Mouse (Mus musculus) forebrain, embryonic 10.5 days (tissue): ENCODE data around the gene Anxa6. TPM values are rescaled to one million over a fixed set of nuclear protein-coding genes. Genes with fewer than 3 reads are reported as not detected.

Experiments used
- DNase-seq: peaks from one replicate; pipeline ENCODE4 v3.0.0-alpha.2; 2017; ENCODE audit warnings: low spot score; ENCODE audit errors: extremely low spot score
- H3K27ac ChIP-seq: fragments of 300-500 bp; sonication (generic); 2 replicates; pipeline ENCODE4 v1.5.1; 2016; ENCODE audit warnings: mild to moderate bottlenecking
- H3K27me3 ChIP-seq: fragments of 300-500 bp; sonication (generic); 2 replicates; pipeline ENCODE4 v1.6.1; 2016; ENCODE audit warnings: mild to moderate bottlenecking; ENCODE audit not compliant: poor library complexity, severe bottlenecking
- H3K36me3 ChIP-seq: fragments of 300-500 bp; sonication (generic); replicated peaks from 2 replicates; pipeline ENCODE4 v1.6.1; 2016; ENCODE audit warnings: mild to moderate bottlenecking, moderate library complexity
- H3K4me1 ChIP-seq: fragments of 300-500 bp; sonication (generic); 2 replicates; pipeline ENCODE4 v1.6.1; 2016
- H3K4me3 ChIP-seq: fragments of 300-500 bp; sonication (generic); 2 replicates; pipeline ENCODE4 v1.5.1; 2016; ENCODE audit warnings: mild to moderate bottlenecking, moderate library complexity
- H3K9me3 ChIP-seq: fragments of 300-500 bp; sonication (generic); 2 replicates; pipeline ENCODE4 v1.6.1; 2016; ENCODE audit warnings: mild to moderate bottlenecking, moderate library complexity
- WGBS: fragments of 180-500 bp; shearing (Covaris S2); methylation state at CpG from one replicate; pipeline ENCODE4 v1.1.7; 2016; 5-methylcytosine and 5-hydroxymethylcytosine counted together
- polyA plus RNA-seq: library from polyadenylated mRNA; unstranded; fragments of >200 nt; fragmentation: Nextera tagmentation; extraction: Ambion mirVana; gene quantifications from 2 replicates; pipeline ENCODE4 v1.2.1, GENCODE M21; 2016

Anxa6 gene
- polyA plus RNA-seq, 1 experiment from 2014 or later, result 38.9 TPM

DNA sequence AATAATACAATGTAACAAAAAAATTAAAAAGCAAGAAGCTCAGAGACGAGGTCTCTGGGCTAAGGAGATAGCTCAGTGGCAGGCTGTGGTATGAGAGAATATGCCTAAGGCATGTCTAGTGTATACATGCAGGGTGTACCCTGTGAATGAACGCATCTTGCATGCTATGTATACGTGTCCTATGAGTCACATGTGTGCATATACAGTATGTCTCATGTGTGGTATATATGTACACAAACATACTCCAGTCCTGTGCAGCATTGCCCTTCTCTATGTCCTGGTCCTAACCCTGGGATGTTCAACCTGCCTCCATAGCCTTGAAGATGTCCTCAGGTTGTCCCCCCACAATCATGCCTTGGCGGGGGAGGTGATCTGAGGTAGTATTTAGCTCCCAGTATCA, 48.7 kb downstream of the Anxa6 start:
- DNase-seq, result no peak
- H3K4me3 ChIP-seq, result no peak overlapping the region
- no peaks in the 10 kb centered on the region for H3K4me1 ChIP-seq
- no peak overlapping the region for H3K27ac ChIP-seq
- WGBS, result 62% methylated on average over 4 of the region's 4 CpGs
- 0 out of 2 replicates have a peak, but pooled peaks cover 4% of the 10 kb centered on the region for H3K9me3 ChIP-seq
- 0 out of 2 replicates have a peak, but pooled peaks cover 10% of the 10 kb centered on the region for H3K36me3 ChIP-seq
- H3K27me3 ChIP-seq, result no peaks in the 10 kb centered on the region

DNA sequence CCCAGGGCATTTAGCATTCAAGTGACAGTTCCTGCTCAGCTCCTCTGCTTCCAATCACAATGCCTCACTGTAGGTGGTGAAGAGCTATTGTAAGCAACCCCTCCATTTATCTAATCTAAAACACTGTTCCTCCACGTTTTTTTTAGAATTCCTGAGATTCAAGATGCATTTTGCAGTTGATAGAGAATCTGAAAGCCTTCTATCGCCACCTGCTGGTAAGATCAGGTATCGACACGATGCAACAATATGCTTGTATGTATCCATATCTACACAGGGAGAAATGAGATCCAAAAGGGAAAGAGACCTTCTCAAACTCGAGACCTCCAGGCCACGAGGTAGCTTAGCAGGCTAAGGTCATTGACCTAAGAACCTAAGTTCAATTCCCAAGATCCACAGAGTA, 49.2 kb downstream of the Anxa6 start:
- peak; percentile 77 for DNase-seq
- no peak overlapping the region for H3K4me3 ChIP-seq
- peaks cover 13% of the 10 kb centered on the region; the same call in 1 of the 2 replicates for H3K36me3 ChIP-seq
- 5% methylated on average over 6 of the region's 6 CpGs for WGBS
- 0 out of 2 replicates have a peak, but pooled peaks cover 4% of the 10 kb centered on the region for H3K9me3 ChIP-seq
- H3K4me1 ChIP-seq, result no peaks in the 10 kb centered on the region
- H3K27me3 ChIP-seq, result no peaks in the 10 kb centered on the region
- H3K27ac ChIP-seq, result no peak overlapping the region

DNA sequence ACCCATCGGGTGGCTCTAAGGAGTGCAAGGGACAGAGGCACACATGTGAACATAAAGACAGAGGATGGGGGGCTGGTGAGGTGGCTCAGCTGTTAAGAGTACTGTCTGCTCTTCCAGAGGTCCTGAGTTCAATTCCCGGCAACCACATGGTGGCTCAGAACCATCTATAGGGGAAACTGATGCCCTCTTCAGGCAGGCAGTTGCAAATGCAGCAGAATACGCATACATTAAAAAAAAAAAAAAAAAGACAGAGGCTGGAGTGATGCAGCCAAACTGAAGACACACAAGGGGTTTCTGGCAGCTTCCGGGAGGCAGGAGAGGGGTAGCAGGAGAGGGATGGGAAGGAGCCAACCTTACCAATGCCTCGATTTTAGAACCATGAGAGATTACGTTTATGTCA, 50.7 kb downstream of the Anxa6 start:
- no peak overlapping the region for H3K4me3 ChIP-seq

DNA sequence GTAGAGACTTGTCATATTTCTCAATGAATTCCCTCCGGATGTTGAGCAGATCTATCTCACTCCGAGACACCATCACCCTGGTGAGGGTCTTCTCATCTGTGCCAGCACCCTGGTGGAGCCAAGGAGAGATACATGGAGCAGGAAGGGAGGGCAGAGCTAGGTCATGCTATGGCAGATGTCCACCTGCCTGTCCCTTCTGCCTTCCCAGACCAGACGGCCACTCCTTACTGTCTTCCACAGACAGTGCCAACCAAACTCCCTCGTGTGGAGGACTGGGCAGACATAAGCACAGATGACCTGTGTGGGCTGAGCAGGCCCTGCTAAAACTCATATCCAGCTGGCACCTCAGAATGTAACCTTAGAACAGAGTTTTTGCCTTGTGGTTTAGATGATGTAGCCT, 51.6 kb downstream of the Anxa6 start:
- H3K27me3 ChIP-seq, result no peaks in the 10 kb centered on the region
- H3K4me1 ChIP-seq, result no peaks in the 10 kb centered on the region
- WGBS, result 87% methylated on average over 4 of the region's 4 CpGs
- H3K9me3 ChIP-seq, result no peaks in the 10 kb centered on the region
- H3K36me3 ChIP-seq, result peaks cover 10% of the 10 kb centered on the region; the same call in 1 of the 2 replicates
- H3K27ac ChIP-seq, result no peak overlapping the region
- no peak for DNase-seq
- no peak overlapping the region for H3K4me3 ChIP-seq

More for the DNA sequence above, 50.7 kb downstream of the Anxa6 start:
- no peaks in the 10 kb centered on the region for H3K9me3 ChIP-seq
- H3K36me3 ChIP-seq, result peaks cover 10% of the 10 kb centered on the region; the same call in 1 of the 2 replicates
- H3K4me1 ChIP-seq, result no peaks in the 10 kb centered on the region
- DNase-seq, result no peak
- no peaks in the 10 kb centered on the region for H3K27me3 ChIP-seq
- 84% methylated on average over 6 of the region's 6 CpGs for WGBS
- H3K27ac ChIP-seq, result no peak overlapping the region

DNA sequence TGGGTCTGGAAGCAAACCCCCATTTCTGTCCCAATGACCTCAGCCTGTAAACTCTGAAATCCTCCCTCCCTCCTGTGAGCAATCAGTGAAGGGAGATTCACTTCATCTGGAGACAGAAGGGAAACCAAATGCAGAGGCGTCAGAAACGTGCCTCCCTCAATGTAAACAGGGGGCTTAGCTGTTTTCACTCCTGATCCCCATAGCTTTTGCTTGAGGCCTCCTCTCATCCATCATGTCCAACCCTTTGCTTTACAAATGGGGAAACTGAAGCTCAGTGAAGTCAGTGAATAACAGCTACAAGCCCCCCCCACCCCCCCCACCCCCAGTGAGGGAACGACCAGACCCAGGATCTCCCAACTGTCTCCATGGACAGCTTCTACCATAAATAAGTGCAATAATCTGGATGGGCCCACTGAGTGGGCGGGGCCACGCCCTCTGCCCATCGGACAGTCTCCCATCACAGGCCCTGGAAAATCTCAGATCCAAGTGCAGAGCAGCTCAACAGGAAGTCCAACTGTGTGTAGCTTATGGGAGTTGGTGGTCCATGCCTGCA, 55.8 kb downstream of the Anxa6 start:
- Histone ChIP-seq H3K4me3 (no peak overlapping the region), H3K27me3 (no peaks in the 10 kb centered on the region), H3K36me3 (peaks cover 10% of the 10 kb centered on the region; the same call in 1 of the 2 replicates), H3K4me1 (peaks cover 14% of the 10 kb centered on the region), H3K9me3 (no peaks in the 10 kb centered on the region), H3K27ac (no peak overlapping the region)
- DNase-seq, result no peak
- WGBS, result 76% methylated on average over 6 of the region's 6 CpGs

DNA sequence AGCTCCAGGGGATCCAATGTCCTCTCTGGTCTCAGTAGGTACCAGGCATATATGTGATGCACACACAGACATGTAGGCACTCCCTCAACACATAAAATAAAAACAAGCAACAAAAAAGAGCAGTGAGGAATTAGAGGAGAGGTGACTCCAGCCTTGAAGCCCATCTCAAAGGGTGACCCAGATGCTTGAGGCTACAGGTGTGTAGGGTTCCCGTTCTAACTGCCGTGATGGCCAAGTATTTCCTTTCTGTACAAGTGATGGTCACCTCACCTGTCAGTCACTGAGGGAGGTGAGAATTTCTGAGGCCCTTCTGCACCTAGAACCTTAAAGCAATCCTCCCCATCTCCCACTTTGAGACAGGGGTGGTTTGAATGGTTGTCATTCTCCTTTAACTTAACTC, 56.9 kb downstream of the Anxa6 start:
- 94% methylated on average over 2 of the region's 2 CpGs for WGBS
- no peak for DNase-seq
- H3K9me3 ChIP-seq, result no peaks in the 10 kb centered on the region
- peaks cover 6% of the 10 kb centered on the region; the same call in 1 of the 2 replicates for H3K36me3 ChIP-seq
- H3K4me1 ChIP-seq, result peaks cover 14% of the 10 kb centered on the region
- no peaks in the 10 kb centered on the region for H3K27me3 ChIP-seq
- H3K4me3 ChIP-seq, result no peak overlapping the region
- H3K27ac ChIP-seq, result no peak overlapping the region

DNA sequence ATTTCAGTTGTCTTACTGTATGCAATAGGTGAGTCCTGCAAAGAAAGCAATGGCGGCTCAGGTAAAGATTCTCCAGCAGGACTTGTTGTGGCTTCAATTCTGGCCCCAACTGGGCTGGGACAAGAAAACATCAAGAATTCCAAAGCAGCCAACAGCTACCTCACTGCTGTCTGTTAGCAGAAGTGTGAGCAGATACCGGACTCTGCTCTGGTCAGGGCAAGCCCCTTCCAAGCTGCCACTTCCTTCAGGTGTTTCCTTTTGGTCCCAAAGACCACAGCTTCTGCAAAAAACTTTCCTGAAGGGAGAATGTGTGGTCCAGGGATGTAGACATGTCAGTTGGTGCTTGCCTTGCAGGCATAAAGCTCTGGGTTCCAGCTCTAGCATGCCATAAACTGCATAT, 57.5 kb downstream of the Anxa6 start:
- H3K27me3 ChIP-seq, result no peaks in the 10 kb centered on the region
- no peaks in the 10 kb centered on the region for H3K9me3 ChIP-seq
- peaks cover 4% of the 10 kb centered on the region; the same call in 1 of the 2 replicates for H3K36me3 ChIP-seq
- no peak overlapping the region for H3K27ac ChIP-seq
- WGBS, result 95% methylated on average over 2 of the region's 2 CpGs
- no peak overlapping the region for H3K4me3 ChIP-seq
- DNase-seq, result no peak
- H3K4me1 ChIP-seq, result peaks cover 14% of the 10 kb centered on the region

DNA sequence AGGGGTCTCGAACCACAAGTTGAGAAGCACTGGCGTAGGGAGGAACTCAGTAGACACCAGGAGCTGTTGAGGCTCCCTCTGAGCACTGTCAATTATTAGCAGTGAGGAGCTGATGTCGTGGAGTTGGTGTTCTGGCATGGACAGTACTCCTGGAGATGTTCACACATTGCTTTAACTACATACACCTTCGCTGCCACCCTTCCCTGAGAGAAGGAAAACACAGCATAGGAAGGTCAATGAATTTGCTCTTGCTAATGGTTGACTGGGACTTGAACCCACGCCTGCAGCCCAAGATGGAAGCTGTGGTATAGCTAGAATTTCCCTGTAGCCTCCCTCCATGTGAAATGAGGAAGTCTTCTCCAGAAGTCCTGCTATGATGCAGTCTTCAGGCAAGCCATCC, 57.9 kb downstream of the Anxa6 start:
- 88% methylated on average over 5 of the region's 5 CpGs for WGBS
- H3K27ac ChIP-seq, result no peak overlapping the region
- no peak for DNase-seq
- H3K36me3 ChIP-seq, result peaks cover 4% of the 10 kb centered on the region; the same call in 1 of the 2 replicates
- H3K9me3 ChIP-seq, result no peaks in the 10 kb centered on the region
- H3K4me3 ChIP-seq, result no peak overlapping the region
- H3K4me1 ChIP-seq, result peaks cover 14% of the 10 kb centered on the region
- no peaks in the 10 kb centered on the region for H3K27me3 ChIP-seq

DNA sequence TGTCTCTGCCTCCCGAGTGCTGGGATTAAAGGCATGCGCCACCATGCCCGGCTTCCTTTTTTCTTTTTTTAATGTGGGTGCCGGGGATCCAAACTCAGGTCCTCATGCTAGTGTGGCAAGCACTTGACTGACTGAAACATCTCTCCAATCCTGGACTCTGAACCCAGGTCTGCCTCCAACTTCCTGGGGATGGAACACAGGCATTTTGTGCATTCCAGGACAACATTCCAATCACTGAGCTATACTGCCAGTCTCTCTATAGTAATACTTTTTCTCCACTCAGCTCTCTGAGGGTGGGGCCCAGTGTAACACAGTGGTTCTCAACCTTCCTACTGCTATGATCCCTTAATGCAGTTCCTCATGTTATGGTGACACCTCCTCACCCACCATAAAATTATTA, 58.6 kb downstream of the Anxa6 start:
- 93% methylated on average over 4 of the region's 4 CpGs for WGBS
- no peak overlapping the region for H3K27ac ChIP-seq
- H3K36me3 ChIP-seq, result peaks cover 4% of the 10 kb centered on the region; the same call in 1 of the 2 replicates
- DNase-seq, result no peak
- H3K27me3 ChIP-seq, result no peaks in the 10 kb centered on the region
- no peaks in the 10 kb centered on the region for H3K9me3 ChIP-seq
- peaks cover 14% of the 10 kb centered on the region for H3K4me1 ChIP-seq
- no peak overlapping the region for H3K4me3 ChIP-seq

DNA sequence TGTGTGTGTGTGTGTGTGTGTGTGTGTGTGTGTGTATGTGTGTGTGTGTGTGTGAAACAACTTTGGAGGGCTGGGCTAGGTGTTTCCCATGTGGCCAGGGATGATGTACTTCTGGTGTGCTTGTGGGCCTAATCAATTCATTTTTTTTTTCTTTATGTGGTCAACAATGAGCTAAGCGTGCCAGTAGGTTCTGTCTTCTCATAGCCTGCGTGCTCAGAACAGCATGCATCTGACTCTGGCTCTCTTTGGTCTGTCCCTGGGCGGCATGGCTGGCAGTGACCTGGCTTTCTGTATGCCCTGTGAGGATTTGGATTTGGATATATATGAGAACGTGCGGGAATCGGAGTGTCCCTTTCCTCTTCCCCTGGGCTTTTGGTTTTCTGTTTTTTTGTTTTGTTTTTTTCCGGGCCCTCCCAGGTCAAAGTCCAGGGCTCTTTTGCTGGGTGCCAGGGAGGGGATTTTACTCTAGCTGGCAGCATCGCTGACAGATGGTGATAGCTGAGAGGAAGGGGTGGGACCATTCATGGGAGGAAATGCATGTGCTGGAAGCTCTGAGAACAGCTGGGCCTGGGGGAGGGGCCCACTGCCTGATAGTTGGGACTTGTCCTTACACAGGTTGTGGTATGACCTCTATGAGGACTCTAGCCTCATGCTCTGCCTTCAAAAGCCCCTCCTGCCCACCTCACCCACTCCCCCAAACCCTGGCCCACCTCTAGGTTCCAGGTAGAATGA, 59.6 kb downstream of the Anxa6 start:
- Histone ChIP-seq H3K4me3 (no peak overlapping the region), H3K4me1 (peaks cover 14% of the 10 kb centered on the region), H3K36me3 (no peaks in the 10 kb centered on the region), H3K27me3 (no peaks in the 10 kb centered on the region), H3K9me3 (no peaks in the 10 kb centered on the region), H3K27ac (peak overlapping the region; percentile 58; the same call in 1 of the 2 replicates)
- no peak for DNase-seq
- WGBS, result 81% methylated on average over 8 of the region's 8 CpGs

DNA sequence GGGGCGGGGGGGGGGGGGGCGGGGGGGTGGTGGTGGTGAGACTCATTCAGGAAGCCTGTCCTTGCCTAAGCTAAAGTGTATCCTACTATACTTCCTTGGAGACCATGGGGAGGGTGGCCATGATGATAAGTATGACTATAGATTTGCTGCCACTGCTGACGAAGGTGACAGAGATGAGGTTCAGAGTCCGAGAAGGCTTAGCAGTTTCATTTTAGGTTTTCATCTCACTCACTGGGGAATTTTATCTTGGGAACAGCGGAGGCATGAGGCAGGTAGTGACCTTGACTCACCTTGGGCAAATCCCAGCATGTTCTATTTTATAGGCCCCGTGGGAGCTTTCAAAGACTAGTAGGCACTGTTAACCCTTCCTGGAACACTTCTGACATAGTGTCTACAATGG, 60.5 kb downstream of the Anxa6 start:
- no peak for DNase-seq
- Histone ChIP-seq H3K9me3 (no peaks in the 10 kb centered on the region), H3K27ac (0 out of 2 replicates have a peak overlapping the region, but pooled peaks have one; percentile 25), H3K36me3 (no peaks in the 10 kb centered on the region), H3K4me3 (no peak overlapping the region), H3K27me3 (no peaks in the 10 kb centered on the region), H3K4me1 (peaks cover 14% of the 10 kb centered on the region)
- WGBS, result 75% methylated on average over 6 of the region's 6 CpGs

DNA sequence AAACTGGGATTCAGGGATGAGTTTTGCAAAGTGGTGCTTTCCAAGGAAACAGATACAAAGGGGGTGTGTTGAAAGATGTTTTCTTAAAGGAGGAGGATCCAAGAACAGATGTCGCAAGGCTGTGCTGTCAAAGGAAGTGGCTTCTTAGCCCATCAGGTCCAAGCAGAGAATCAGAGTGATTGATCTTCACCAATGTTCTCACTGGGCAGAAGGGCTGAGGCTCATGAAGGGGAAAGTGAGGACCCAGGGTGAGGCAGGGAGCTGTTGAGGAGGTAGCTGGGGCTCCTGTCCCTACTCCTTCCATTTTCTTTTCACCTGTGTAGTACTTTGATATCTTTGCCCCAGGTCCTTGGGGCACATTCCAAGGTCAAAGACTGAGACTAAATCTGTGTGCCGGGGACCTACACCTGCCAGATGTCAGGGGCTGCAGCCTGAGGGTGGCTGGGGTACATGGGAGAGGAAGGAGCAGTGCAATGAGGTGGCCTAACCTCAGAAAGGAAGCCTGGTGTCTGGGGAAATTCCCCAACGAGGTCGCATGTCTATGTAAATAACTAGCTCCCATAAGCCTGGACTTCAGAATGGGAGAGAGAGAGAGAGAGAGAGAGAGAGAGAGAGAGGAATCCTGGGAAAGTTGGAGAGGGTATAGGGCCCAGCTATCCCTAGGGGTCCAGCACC, 61.1 kb downstream of the Anxa6 start:
- H3K27me3 ChIP-seq, result no peaks in the 10 kb centered on the region
- DNase-seq, result no peak

More for the DNA sequence above, 61.1 kb downstream of the Anxa6 start:
- WGBS, result 64% methylated on average over 4 of the region's 4 CpGs
- Histone ChIP-seq H3K36me3 (no peaks in the 10 kb centered on the region), H3K9me3 (no peaks in the 10 kb centered on the region), H3K4me1 (peaks cover 14% of the 10 kb centered on the region), H3K27ac (no peak overlapping the region), H3K4me3 (no peak overlapping the region)
